Mouse (Mus musculus): ENCODE data around the gene Selplg. TPM values are rescaled to one million over a fixed set of nuclear protein-coding genes. Genes with fewer than 3 reads are reported as not detected.

Selplg gene
- polyA plus RNA-seq, 1 experiment from 2014 or later, result 1.6 TPM

DNA sequence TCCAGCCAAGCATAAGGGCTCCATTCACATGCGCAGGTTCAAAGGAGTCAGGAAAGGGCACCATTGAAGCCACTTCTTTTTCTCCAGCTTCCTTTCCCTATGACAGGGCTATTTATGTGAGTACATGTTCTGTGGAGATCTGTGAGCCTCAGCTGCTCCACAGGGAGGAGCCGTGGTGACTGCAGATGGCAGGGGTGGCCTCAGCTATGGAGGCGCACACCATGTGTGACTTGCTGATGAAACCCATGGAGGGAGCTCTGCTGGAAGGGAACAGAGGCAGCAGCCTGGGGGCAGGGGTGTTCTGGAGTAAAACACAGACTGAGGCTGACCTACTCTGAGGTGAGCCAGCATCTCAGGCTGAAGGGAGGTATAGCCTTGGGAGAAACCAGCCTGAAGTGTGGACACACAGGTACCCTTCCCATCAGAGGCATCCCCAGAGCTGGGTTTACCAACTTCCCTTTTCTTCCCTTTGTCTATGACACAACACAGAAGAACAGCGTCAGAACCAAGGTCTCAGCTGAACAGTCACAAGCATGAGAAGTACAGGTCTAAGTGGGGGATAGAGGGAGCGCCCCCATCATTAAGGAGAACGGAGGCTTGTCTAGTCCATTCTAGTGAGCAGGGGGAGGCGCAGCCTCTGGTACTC lies 39.6 kb upstream of the Selplg start:
- Histone ChIP-seq H3K27me3 (ENCODE audit: control insufficient read depth, insufficient read depth, low read length) (no peaks in the 10 kb centered on the region), H3K4me2 (replicated peaks) (no peak overlapping the region), H3K9ac (0 out of 2 replicates have a peak overlapping the region, but pooled peaks have one; percentile 26), H3K4me1 (replicated peaks; ENCODE audit: control insufficient read depth, insufficient read depth, low read length) (peaks cover 62% of the 10 kb centered on the region), H3K4me3 (replicated peaks; ENCODE audit: low read length) (no peak overlapping the region), H3K9me3 (ENCODE audit: control insufficient read depth, low read length) (no peaks in the 10 kb centered on the region), H3K27ac (peak overlapping the region; percentile 99), H3K36me3 (replicated peaks; ENCODE audit: control insufficient read depth, insufficient read depth) (peaks cover 8% of the 10 kb centered on the region; the same call in 1 of the 2 replicates)
- DNase-seq (ENCODE audit: low spot score) (no peak), ATAC-seq (ENCODE audit: low FRiP score) (no peak)
- 56% methylated on average over 7 of the region's 7 CpGs for WGBS

DNA sequence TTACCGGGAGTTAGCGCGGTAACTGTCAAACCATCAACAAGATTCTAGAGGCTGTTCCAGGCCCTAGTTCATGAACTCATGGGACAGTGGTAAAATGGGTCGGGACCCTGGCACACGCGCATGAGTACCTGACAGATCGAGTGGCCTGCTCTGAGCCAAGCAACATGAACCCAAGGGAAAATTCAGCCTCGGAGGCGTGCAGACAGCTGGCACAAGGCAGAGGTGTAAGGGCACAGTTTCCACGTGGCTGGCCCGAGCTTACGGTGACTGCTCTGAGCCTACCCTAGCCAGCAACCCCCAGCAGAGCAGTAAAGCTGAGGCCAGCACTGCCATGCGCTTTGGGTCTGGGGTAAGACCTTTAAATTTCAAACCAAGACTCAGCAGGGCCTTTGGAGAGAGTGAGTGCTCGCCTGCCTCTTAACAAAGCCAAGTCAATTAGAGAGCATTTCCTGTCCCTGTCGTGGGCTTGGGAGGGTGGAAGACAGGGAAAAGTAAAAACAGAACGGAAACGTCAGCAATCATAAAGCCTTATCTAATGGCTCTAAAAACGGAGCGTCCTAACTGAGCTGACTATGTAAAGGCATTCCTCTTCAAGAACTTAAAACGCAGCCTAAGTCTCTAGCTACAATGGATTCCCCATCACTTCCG lies 38.1 kb upstream of the Selplg start:
- 0 out of 2 replicates have a peak overlapping the region, but pooled peaks have one; percentile 4 for H3K9ac ChIP-seq
- no peak overlapping the region for H3K4me3 ChIP-seq (replicated peaks; ENCODE audit: low read length)
- no peaks in the 10 kb centered on the region for H3K27me3 ChIP-seq (ENCODE audit: control insufficient read depth, insufficient read depth, low read length)
- WGBS, result 31% methylated on average over 21 of the region's 21 CpGs
- no peaks in the 10 kb centered on the region for H3K9me3 ChIP-seq (ENCODE audit: control insufficient read depth, low read length)
- peaks cover 62% of the 10 kb centered on the region for H3K4me1 ChIP-seq (replicated peaks; ENCODE audit: control insufficient read depth, insufficient read depth, low read length)
- no peak overlapping the region for H3K4me2 ChIP-seq (replicated peaks)
- H3K36me3 ChIP-seq (replicated peaks; ENCODE audit: control insufficient read depth, insufficient read depth), result peaks cover 1% of the 10 kb centered on the region
- H3K27ac ChIP-seq, result peak overlapping the region; percentile 99; the same call in 1 of the 2 replicates
- DNase-seq (ENCODE audit: low spot score) (no peak), ATAC-seq (ENCODE audit: low FRiP score) (no peak)

DNA sequence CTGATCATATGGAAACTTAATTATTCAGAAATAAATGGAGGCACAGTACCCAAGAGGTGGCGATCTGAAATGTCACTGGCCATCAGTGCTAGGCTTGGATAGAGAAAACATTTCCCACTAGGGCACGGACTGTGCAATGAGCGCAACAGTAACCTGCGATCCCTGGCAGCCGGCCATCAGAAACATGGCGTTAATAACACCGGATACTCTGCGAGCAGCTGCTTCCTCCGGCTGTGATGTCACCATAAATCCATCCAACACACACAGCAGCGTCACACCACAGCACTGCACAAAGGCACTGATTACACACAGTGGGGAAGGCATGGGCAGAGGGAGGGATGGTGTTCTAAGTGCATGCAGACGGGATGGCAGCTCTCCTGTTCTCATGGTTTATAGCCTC lies 36.7 kb upstream of the Selplg start:
- H3K9ac ChIP-seq, result no peak overlapping the region

DNA sequence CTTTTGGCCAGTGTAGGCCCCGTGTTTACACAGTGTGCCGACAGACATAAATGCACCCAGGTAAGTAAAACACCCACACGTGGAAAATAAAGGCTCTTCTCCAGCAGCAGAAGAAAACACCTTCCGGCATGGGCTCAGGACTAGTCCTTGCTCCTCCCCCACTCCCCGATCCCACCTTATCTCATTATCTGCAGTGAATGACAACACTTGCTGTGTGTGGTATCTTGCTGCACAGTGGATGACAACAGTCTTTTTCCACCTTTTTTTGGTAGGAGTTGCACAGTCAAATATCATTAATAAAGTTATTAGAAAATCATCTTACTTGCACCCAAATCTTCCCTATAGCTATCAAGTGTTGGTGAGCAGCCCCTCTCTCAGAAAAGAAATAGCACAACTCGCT lies 32.5 kb upstream of the Selplg start:
- no peak overlapping the region for H3K9ac ChIP-seq
- H3K27ac ChIP-seq, result no peak overlapping the region
- H3K27me3 ChIP-seq (ENCODE audit: control insufficient read depth, insufficient read depth, low read length), result no peaks in the 10 kb centered on the region
- H3K36me3 ChIP-seq (replicated peaks; ENCODE audit: control insufficient read depth, insufficient read depth), result peaks cover 33% of the 10 kb centered on the region
- no peak overlapping the region for H3K4me2 ChIP-seq (replicated peaks)
- 91% methylated on average over 6 of the region's 6 CpGs for WGBS
- no peak for ATAC-seq (ENCODE audit: low FRiP score)
- H3K9me3 ChIP-seq (ENCODE audit: control insufficient read depth, low read length), result no peaks in the 10 kb centered on the region
- no peak for DNase-seq (ENCODE audit: low spot score)
- no peak overlapping the region for H3K4me3 ChIP-seq (replicated peaks; ENCODE audit: low read length)
- H3K4me1 ChIP-seq (replicated peaks; ENCODE audit: control insufficient read depth, insufficient read depth, low read length), result peaks cover 13% of the 10 kb centered on the region

More for the DNA sequence above, 36.7 kb upstream of the Selplg start:
- WGBS, result 36% methylated on average over 11 of the region's 11 CpGs
- Histone ChIP-seq H3K4me1 (replicated peaks; ENCODE audit: control insufficient read depth, insufficient read depth, low read length) (peaks cover 52% of the 10 kb centered on the region), H3K4me3 (replicated peaks; ENCODE audit: low read length) (no peak overlapping the region), H3K4me2 (replicated peaks) (no peak overlapping the region), H3K27me3 (ENCODE audit: control insufficient read depth, insufficient read depth, low read length) (no peaks in the 10 kb centered on the region), H3K36me3 (replicated peaks; ENCODE audit: control insufficient read depth, insufficient read depth) (peaks cover 15% of the 10 kb centered on the region), H3K27ac (peak overlapping the region; percentile 35), H3K9me3 (ENCODE audit: control insufficient read depth, low read length) (no peaks in the 10 kb centered on the region)
- ATAC-seq (ENCODE audit: low FRiP score) (no peak), DNase-seq (ENCODE audit: low spot score) (peak; percentile 56)

DNA sequence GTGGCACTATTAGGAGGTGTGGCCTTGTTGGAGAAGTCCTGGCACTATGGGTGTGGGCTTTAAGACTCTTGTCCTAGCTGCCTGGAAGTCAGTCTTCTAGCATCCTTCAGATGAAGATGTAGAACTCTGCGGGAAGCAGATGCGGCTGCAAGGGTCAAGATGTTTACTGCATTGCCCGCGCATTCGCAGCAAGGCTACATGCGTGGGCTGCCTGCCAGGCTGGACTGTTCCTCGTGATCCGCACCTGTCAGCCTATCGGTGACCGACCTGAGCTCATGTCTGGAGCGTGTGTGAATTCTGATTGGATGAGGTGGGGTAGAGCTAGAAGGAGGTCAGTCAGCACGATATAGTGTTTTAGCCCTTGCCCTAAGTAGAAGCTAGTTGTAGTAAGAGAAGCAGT lies 31.6 kb upstream of the Selplg start:
- Histone ChIP-seq H3K4me2 (replicated peaks) (no peak overlapping the region), H3K9ac (no peak overlapping the region), H3K27ac (no peak overlapping the region), H3K27me3 (ENCODE audit: control insufficient read depth, insufficient read depth, low read length) (no peaks in the 10 kb centered on the region), H3K9me3 (ENCODE audit: control insufficient read depth, low read length) (no peaks in the 10 kb centered on the region), H3K36me3 (replicated peaks; ENCODE audit: control insufficient read depth, insufficient read depth) (peaks cover 33% of the 10 kb centered on the region), H3K4me3 (replicated peaks; ENCODE audit: low read length) (no peak overlapping the region), H3K4me1 (replicated peaks; ENCODE audit: control insufficient read depth, insufficient read depth, low read length) (peaks cover 4% of the 10 kb centered on the region; the same call in 1 of the 2 replicates)
- DNase-seq (ENCODE audit: low spot score) (no peak), ATAC-seq (ENCODE audit: low FRiP score) (no peak)
- WGBS, result 94% methylated on average over 12 of the region's 12 CpGs

DNA sequence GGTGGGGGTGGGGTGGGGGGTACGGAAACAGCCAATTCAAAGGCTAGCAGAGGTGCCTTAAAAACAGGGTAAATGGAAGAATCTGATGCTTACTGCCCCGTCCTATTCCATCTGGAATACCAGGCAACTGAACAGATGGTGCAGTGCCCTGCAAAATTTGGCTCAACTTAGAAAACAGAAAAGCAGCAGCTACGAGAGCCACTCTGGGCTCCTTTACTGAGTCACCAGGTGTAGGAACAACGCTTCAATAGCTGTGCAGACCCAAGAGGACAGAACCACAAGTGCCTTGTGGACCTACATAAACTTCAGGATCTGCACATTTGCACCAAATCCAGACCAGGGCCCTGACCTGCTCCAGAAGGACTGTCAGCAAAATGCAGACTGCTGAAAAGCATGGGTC lies 30.0 kb upstream of the Selplg start:
- 72% methylated on average over 4 of the region's 4 CpGs for WGBS
- Histone ChIP-seq H3K4me2 (replicated peaks) (no peak overlapping the region), H3K4me1 (replicated peaks; ENCODE audit: control insufficient read depth, insufficient read depth, low read length) (no peaks in the 10 kb centered on the region), H3K9me3 (ENCODE audit: control insufficient read depth, low read length) (no peaks in the 10 kb centered on the region), H3K36me3 (replicated peaks; ENCODE audit: control insufficient read depth, insufficient read depth) (peaks cover 33% of the 10 kb centered on the region), H3K27me3 (ENCODE audit: control insufficient read depth, insufficient read depth, low read length) (no peaks in the 10 kb centered on the region), H3K9ac (no peak overlapping the region), H3K27ac (peak overlapping the region; percentile 64), H3K4me3 (replicated peaks; ENCODE audit: low read length) (no peak overlapping the region)
- ATAC-seq (ENCODE audit: low FRiP score), result no peak
- DNase-seq (ENCODE audit: low spot score), result no peak

DNA sequence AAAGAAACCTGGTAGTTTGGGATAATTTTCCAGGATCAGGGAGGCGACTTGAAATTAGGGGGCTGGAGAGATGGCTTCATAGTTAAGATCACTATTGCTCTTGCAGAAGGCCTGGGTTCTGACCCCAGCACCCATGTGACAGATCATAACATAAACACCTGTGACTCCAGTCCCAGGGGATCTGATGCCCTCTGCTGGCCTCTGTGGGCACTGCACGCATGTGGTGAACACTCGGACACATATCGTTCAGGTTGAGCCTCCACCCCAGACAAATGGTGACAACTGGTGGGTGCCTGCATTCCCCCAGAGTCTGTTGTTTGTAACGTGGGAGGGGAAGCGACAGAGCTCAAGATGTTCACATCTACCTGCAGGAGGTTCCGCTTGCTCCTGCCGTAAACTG lies 28.9 kb upstream of the Selplg start:
- H3K4me2 ChIP-seq (replicated peaks), result no peak overlapping the region
- no peak overlapping the region for H3K9ac ChIP-seq
- DNase-seq (ENCODE audit: low spot score) (no peak), ATAC-seq (ENCODE audit: low FRiP score) (no peak)
- WGBS, result 97% methylated on average over 8 of the region's 8 CpGs
- no peaks in the 10 kb centered on the region for H3K27me3 ChIP-seq (ENCODE audit: control insufficient read depth, insufficient read depth, low read length)
- H3K36me3 ChIP-seq (replicated peaks; ENCODE audit: control insufficient read depth, insufficient read depth), result peaks cover 33% of the 10 kb centered on the region
- no peak overlapping the region for H3K27ac ChIP-seq
- H3K4me3 ChIP-seq (replicated peaks; ENCODE audit: low read length), result no peak overlapping the region
- no peaks in the 10 kb centered on the region for H3K9me3 ChIP-seq (ENCODE audit: control insufficient read depth, low read length)
- peaks cover 2% of the 10 kb centered on the region; the same call in 1 of the 2 replicates for H3K4me1 ChIP-seq (replicated peaks; ENCODE audit: control insufficient read depth, insufficient read depth, low read length)

DNA sequence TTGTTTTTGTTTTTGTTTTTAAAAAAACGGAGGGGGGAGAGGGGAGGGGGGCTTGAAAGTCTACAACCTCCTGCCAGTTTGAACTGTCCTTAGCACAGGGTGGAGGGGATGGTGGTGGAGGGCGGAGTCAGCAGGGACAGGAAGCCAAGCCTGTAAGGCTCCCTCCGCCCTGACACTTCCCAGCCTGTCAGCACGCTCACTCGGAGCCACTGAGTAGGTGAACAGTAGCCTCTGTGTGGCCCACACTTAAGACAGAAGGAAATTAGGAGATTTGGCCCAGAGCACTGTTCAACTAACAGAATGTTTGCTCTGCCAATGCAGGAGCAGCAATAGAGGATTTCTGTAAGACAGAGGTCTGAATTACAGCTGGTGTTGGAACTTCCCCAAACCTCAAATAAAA lies 26.5 kb upstream of the Selplg start:
- H3K4me3 ChIP-seq (replicated peaks; ENCODE audit: low read length), result no peak overlapping the region
- H3K4me2 ChIP-seq (replicated peaks), result no peak overlapping the region
- H3K27me3 ChIP-seq (ENCODE audit: control insufficient read depth, insufficient read depth, low read length), result no peaks in the 10 kb centered on the region
- DNase-seq (ENCODE audit: low spot score) (no peak), ATAC-seq (ENCODE audit: low FRiP score) (no peak)
- no peak overlapping the region; the same call in 1 of the 2 replicates for H3K27ac ChIP-seq
- no peaks in the 10 kb centered on the region for H3K9me3 ChIP-seq (ENCODE audit: control insufficient read depth, low read length)
- peaks cover 14% of the 10 kb centered on the region; the same call in 1 of the 2 replicates for H3K4me1 ChIP-seq (replicated peaks; ENCODE audit: control insufficient read depth, insufficient read depth, low read length)
- 66% methylated on average over 5 of the region's 5 CpGs for WGBS
- peaks cover 19% of the 10 kb centered on the region for H3K36me3 ChIP-seq (replicated peaks; ENCODE audit: control insufficient read depth, insufficient read depth)
- no peak overlapping the region for H3K9ac ChIP-seq

DNA sequence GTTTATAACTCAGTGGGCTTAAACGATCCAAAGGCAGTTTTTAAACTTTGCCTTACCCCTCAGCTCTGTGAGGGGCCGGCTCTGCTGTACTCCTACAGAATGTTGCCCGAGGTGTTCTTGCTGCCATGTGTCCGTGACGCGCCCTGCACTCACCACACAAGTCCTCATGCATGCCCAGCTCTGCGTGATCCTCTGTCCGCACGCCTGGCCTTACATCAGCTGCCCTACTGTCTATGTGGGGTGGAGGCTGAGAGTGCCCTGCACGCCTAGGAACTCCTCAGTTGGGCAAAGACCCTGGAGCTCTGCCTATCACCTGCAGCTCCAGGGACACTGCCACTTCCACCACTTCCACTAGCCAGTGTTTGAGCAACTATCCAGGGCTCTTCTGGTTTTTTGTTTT lies 26.1 kb upstream of the Selplg start:
- Histone ChIP-seq H3K9ac (no peak overlapping the region), H3K27me3 (ENCODE audit: control insufficient read depth, insufficient read depth, low read length) (no peaks in the 10 kb centered on the region), H3K9me3 (ENCODE audit: control insufficient read depth, low read length) (no peaks in the 10 kb centered on the region), H3K36me3 (replicated peaks; ENCODE audit: control insufficient read depth, insufficient read depth) (peaks cover 15% of the 10 kb centered on the region), H3K27ac (no peak overlapping the region; the same call in 1 of the 2 replicates), H3K4me3 (replicated peaks; ENCODE audit: low read length) (no peak overlapping the region), H3K4me2 (replicated peaks) (no peak overlapping the region), H3K4me1 (replicated peaks; ENCODE audit: control insufficient read depth, insufficient read depth, low read length) (peaks cover 14% of the 10 kb centered on the region; the same call in 1 of the 2 replicates)
- WGBS, result 79% methylated on average over 10 of the region's 10 CpGs
- ATAC-seq (ENCODE audit: low FRiP score) (no peak), DNase-seq (ENCODE audit: low spot score) (no peak)

All from hindbrain, embryonic 14.5 days (tissue).